Mouse (Mus musculus) G1E (cell line): Measurements from ENCODE around the gene Kalrn.

Experiments used
- CTCF ChIP-seq: IDR thresholded peaks from 2 replicates; pipeline ENCODE4 v1.5.1; 2012; ENCODE audit warnings: low read depth, low read length, inconsistent platforms, mixed read lengths
- GATA1 ChIP-seq: IDR thresholded peaks from 2 replicates; pipeline ENCODE4 v1.6.1; 2012; ENCODE audit warnings: borderline replicate concordance, low read length, inconsistent platforms, mixed read lengths
- GATA2 ChIP-seq: IDR thresholded peaks from 2 replicates; pipeline ENCODE4 v1.6.1; 2012; ENCODE audit warnings: low read depth, low read length, inconsistent platforms, borderline replicate concordance
- POLR2AphosphoS5 ChIP-seq: IDR thresholded peaks from 2 replicates; pipeline ENCODE4 v1.6.1; 2012; ENCODE audit warnings: low read depth, low read length, inconsistent platforms; ENCODE audit not compliant: insufficient replicate concordance
- TAL1 ChIP-seq: conservative IDR thresholded peaks from 2 replicates; pipeline ENCODE4 v1.6.1; 2012; ENCODE audit warnings: low read depth, low read length, inconsistent platforms, mixed read lengths

DNA sequence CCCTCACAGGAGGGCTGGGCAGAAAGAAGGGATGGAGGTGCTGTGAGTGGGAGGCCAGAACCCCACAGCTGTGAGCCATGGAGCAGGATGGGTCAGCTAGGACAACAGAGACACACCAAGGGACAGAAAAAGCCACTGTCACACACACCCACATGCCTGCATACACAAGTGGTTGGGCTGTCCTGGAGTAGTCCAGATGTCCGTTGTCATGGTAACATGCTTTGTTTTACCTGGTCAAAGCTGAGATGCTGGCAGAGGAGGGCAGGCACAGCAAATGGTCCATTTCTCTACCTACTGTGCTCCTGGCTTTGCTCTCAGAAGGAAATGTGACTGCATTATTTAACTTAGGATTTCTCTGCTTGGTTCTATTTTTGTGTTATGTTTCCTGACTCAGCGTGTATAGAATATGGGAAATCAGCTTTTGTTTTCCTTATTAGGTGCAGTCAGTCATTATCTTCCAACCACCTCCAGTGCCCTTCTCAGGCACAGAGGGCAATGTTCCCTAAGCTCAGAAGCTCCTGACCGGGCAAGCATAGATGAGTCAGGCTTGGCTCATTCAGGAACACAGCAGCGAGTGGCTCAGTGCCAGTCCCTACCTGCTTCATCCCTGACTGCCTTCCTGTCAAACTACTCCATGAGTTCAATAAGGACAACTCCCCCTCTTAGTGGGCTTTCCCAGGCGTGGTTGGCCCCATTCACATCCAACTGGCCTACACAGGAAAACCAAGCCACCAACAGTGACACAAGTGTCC, 183.6 kb downstream of the Kalrn start:
- TF ChIP-seq CTCF (no peak), POLR2AphosphoS5 (no peak), TAL1 (no peak), GATA2 (no peak), GATA1 (no peak)
